Mouse (Mus musculus) embryonic fibroblast, embryonic 13.5 days (primary cell): Measurements from ENCODE around the gene Parn.

Source experiments
- CTCF ChIP-seq: IDR thresholded peaks from 2 replicates; pipeline ENCODE4 v1.5.1; 2011; ENCODE audit warnings: mild to moderate bottlenecking, control low read depth, low read length, moderate library complexity, borderline replicate concordance; ENCODE audit not compliant: insufficient read depth
- POLR2A ChIP-seq: IDR thresholded peaks from 2 replicates; pipeline ENCODE4 v1.6.1; 2011; ENCODE audit warnings: low read depth, mild to moderate bottlenecking, control low read depth, low read length, moderate library complexity

- TF ChIP-seq CTCF (no peak), POLR2A (no peak)
These were observed 111.0 kb downstream of the Parn start for GRCm38 (mm10) chr16:13556954-13557470.
